Mouse (Mus musculus): ENCODE results near the gene Jakmip3. TPM values are rescaled to one million over a fixed set of nuclear protein-coding genes. Genes with fewer than 3 reads are reported as not detected.

Gene Jakmip3
- total RNA-seq, 2 experiments from 2014 or later = not detected

Other genes starting within 250 kb of the Jakmip3 start
- gene Ppp2r2d, start 94.7 kb upstream of the Jakmip3 start, total RNA-seq (2021) = 10 to 100 TPM; 34.1 to 36.5 TPM
- 10 to 100 TPM; 18.8 to 27.0 TPM for gene Mapk1ip1, start 94.5 kb upstream of the Jakmip3 start, total RNA-seq (2021)
- gene Bnip3, start 31.2 kb upstream of the Jakmip3 start, total RNA-seq (2021) = 100 to 1,000 TPM; 154 to 230 TPM
- gene Dpysl4, start 145.3 kb downstream of the Jakmip3 start, total RNA-seq (2021) = under 1 TPM; 0.30 to 0.51 TPM